Mouse (Mus musculus) left cerebral cortex, postnatal 4 days (tissue): ENCODE results near the gene Ubl5. TPM values are rescaled to one million over a fixed set of nuclear protein-coding genes. Genes with fewer than 3 reads are reported as not detected.
"Not testable (repeated sequence)": the region's sequence is repeated elsewhere in the genome, so short reads cannot be mapped to it uniquely, and the experiment has no call there.

ENCODE experiments used
- DNase-seq: peaks from one replicate; pipeline ENCODE4 v3.0.0-alpha.2; 2022
- intact Hi-C: fragments of 180-260 bp; cut with DNase I; formaldehyde crosslinking; loops from one replicate; pipeline ENCODE4 v1.15.1; 2025
- total RNA-seq, 2 experiments: library from RNA; stranded (reverse); gene quantifications; 2 replicates each; pipeline ENCODE4 v1.2.3; 2021

The Ubl5 gene
- total RNA-seq: 100 to 1,000 TPM; 298 to 308 TPM

- peak; percentile 96 for DNase-seq
- intact Hi-C loops: no loop called here
These were observed at the start of gene Ubl5 for GRCm38 (mm10) chr9:20642101-20642895. Gene Ubl5 (plus strand): TSS chr9:20642878.

GRCm38 (mm10) chr9:20601270-20601669 is 41.4 kb upstream of the Ubl5 start:
- no peak for DNase-seq
- intact Hi-C loops: no loop called here

GRCm38 (mm10) chr9:20606269-20606668 is 36.4 kb upstream of the Ubl5 start:
- intact Hi-C loops: no loop called here
- DNase-seq: no peak

- intact Hi-C loops: no loop called here
- DNase-seq: peak; percentile 84
These were observed 35.3 kb upstream of the Ubl5 start for GRCm38 (mm10) chr9:20607100-20607974.

GRCm38 (mm10) chr9:20609831-20610464 is 32.7 kb upstream of the Ubl5 start:
- no peak for DNase-seq
- intact Hi-C loops: no loop called here

- DNase-seq: no peak
- intact Hi-C loops: no loop called here
These were observed 30.7 kb upstream of the Ubl5 start for GRCm38 (mm10) chr9:20611976-20612375.

DNA sequence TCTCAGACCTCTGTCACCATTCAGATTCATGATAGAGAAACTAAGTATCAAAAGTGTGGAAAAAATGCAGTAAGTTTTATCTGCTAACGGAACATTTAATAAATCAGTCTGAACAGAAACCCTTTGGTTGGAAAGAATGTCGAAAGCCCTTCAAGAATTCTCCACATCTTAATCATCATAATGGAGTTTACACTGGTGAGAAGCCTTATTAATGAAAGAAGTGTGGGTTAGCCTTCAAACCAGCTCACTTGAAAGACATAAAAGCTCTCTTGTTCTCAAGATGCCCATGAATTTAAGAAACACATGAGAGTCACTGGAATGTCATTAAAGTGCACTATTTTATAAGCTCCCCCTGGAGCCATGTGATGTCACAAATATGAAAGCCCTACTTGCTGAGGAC is 26.0 kb upstream of the Ubl5 start:
- DNase-seq: no peak
- intact Hi-C loops: no loop called here

GRCm38 (mm10) chr9:20631332-20631731 is 11.3 kb upstream of the Ubl5 start:
- intact Hi-C loops: no loop called here
- no peak for DNase-seq

DNA sequence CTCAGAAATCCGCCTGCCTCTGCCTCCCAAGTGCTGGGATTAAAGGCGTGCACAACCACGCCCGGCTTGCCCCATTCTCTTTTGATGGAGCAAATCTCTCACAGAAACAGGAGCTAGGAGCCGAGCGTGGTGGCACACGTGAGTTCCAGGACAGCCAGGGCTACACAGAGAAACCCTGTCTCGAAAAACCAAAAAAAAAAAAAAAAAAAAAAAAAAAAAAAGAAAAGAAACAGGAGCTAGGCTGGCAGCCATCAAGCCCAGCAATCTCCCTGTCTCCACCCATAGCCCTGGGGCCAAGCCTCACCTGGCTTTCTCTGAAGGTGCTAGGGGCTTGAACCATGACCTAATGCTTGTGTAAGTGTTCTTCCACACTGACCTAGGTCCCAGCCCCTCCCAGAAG is 7.0 kb upstream of the Ubl5 start:
- DNase-seq: not testable (repeated sequence)

DNA sequence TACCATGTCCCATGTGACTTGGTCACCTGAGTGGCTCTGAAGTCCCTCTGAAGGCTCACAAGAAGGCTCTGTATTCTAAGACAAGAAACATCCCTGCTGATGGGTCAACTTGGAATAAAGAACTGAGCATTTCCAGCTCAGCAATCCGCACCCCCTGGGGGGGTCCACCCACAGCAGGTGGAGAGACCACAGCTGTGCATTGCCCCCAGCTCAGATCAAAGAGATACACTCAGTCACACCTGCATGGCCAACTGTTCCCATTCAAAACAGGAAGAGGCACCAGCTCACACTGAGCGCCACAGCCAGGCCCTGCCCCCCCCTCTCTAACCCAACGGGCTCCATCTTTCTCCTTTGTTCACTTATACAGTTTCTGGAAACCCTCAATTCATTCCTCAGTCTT is 6.4 kb upstream of the Ubl5 start:
- DNase-seq: no peak
- intact Hi-C loops: no loop called here

More for the DNA sequence above, 7.0 kb upstream of the Ubl5 start:
- intact Hi-C loops: not testable (repeated sequence)

GRCm38 (mm10) chr9:20636790-20637189 is 5.9 kb upstream of the Ubl5 start:
- DNase-seq: no peak
- intact Hi-C loops: no loop called here

DNA sequence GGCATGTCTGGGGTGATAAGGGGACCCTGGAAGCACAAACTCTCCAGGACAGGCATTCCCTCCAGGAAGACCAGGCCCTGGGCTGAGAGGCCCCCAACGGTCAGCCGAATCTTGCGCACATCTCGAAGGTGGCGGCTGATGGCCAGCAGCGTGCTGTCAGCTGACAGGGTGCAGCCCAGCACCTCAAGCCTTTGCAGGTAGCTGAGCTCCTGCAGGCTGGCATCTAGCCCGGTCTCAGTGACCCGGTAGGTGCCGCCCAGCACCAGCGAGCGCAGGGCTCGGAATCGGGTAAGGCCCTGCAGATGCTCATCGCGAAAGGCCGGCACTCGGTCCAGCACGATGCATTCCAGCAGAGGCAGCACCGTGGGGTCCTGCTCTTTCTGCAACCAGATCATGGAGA is 4.1 kb upstream of the Ubl5 start:
- no peak for DNase-seq

GRCm38 (mm10) chr9:20639486-20639885 is 3.2 kb upstream of the Ubl5 start:
- no peak for DNase-seq
- intact Hi-C loops: no loop called here

More for the DNA sequence above, 4.1 kb upstream of the Ubl5 start:
- intact Hi-C loops: no loop called here

DNA sequence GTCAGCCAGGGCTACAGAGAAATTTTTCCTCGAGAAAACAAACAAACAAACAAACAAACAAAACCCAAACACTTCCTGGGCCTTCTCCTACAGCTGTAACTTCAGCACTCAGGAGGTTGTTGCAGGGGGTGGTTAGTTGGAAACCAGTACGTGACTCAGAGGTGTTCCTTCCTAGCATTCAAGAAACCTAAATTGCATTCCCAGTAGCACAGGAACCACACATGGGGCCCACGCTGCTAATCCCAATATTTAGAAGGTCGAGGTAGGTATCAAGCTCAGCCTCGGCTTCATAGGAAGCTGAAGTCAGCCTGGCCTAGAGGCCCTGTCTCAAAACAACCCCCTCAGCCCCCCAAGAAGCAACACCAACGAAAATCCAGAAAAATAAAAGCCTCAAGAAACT is 1.2 kb upstream of the Ubl5 start:
- DNase-seq: no peak
- intact Hi-C loops: no loop called here

DNA sequence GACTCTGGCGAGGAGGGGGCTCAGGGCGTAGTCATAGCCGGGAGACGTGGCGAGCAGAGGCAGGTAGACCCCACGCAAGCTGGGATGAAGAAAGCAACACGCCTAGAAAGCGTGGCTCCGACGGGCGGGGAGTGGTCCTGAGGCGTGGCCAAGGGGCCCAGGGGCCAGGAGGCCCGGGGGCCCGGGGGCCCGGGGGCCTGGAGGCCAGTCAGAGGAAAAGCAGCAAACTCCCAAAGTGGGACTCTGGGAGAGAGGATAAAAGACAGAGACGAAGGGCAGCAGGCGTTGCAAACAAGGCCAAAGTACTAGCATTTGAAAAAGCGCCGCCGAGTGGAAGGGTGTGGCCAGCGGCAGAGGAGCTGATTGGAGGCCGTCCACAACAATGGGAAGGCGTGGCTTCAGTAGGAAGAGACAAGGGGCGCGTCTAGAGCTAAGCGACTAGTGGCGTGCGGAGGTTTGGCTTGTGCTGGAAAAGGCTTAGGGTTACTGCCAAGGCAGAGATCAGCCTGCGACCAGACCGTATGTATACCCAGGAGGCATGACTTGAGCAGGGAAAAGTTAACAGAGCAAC is 303 bp downstream of the Ubl5 start:
- peak; percentile 81 for DNase-seq
- intact Hi-C loops: no loop called here

DNA sequence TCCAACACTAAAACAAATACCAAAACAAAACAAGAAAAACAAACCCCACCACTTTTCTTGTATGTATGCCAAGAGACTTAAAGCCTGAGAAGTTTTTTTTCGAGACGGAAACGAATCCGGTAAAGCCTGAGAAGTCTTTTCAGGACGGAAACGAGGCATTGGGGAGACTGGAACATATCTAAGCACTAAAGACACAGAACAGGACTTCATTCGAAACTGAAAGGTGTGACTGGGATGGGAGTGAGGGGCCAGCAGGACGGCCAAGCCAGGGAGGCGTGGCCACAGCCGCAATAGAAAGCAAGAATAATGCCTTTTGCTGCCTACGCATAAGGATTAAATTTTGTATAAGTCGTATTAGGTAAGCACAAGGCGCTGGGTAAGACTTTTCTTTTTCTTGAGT is 1.1 kb downstream of the Ubl5 start:
- DNase-seq: no peak

DNA sequence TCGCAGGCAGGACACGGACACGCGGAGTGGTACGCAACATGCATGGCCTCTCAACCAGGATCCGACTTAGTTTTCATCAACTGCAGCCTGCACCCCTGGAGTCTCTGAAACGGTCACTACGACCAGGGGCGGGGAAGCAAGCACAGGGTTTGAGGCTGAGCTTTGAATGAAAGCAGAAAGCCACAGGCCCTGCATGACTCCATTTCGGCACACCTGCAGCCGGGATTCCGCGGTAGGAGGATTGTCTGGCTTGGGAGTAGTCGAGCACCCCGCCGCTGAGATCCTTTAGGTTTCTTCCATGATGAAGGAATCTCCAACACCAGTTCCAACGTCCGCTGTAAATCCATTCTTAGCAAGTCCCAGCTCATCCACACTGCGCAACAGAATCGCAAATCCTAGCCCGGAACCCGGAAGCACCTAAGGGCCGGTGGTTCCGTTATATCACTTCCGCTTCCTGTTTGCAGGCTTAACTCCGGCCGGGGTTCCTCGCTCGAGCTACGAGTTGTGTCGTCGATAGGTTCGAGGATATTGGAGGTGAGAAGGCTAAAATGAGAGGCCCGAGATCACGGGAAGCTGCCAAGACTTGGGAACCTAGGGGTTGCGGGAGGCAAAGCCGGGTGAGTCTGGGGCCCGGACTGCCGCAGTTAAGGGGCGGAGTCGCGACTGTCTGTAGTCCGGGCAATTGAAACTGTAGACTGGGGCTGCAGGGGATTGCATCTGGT is 1.8 kb downstream of the Ubl5 start, which contains the start of gene Fbxl12:
Fbxl12 (minus strand) TSS at position 408 of the 722 bp plus-strand sequence.
- peak; percentile 61 for DNase-seq
- intact Hi-C loops: no loop called here

More for the DNA sequence above, 1.1 kb downstream of the Ubl5 start:
- intact Hi-C loops: no loop called here

DNA sequence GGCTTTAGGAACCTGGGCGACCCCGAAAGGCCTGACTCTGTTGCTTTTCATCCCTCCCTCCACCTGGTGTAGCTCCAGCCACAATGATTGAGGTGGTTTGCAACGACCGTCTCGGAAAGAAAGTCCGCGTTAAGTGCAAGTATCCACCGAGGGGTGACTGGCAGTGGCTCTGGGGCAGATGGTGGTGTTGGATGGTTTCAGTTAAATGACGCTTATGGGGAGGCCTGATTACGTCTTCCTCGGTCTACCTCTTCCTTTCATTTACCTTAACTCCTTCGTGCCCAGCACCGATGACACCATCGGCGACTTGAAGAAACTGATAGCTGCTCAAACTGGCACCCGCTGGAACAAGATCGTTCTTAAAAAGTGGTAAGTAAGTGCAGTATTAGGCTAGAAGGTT is 2.4 kb downstream of the Ubl5 start:
- intact Hi-C loops: no loop called here
- no peak for DNase-seq

- DNase-seq: peak; percentile 98
- intact Hi-C loops: loop anchor here (2.0 kb wide), 1 partner anchor 49 kb away; no protein-coding TSS in a partner anchor
These were observed 9.1 kb downstream of the Ubl5 start, which contains the start of gene Pin1 for GRCm38 (mm10) chr9:20651602-20652259. Gene Pin1 (plus strand): TSS chr9:20652095.
